Mouse (Mus musculus) forebrain, embryonic 14.5 days (tissue): ENCODE results near the gene Ophn1. TPM values are rescaled to one million over a fixed set of nuclear protein-coding genes. Genes with fewer than 3 reads are reported as not detected.

Experiments
- ATAC-seq: fragments of 200-750 bp; cut with Nextera tagmentation; 2 replicates; pipeline ENCODE4 v1.8.0; 2017; ENCODE audit warnings: mild to moderate bottlenecking, moderate library complexity
- DNase-seq: peaks from one replicate; pipeline ENCODE4 v3.0.0-alpha.2; 2015; ENCODE audit warnings: low spot score
- H3K27ac ChIP-seq: fragments of 300-500 bp; sonication (generic); 2 replicates; pipeline ENCODE4 v1.5.1; 2014; ENCODE audit warnings: low read depth, mild to moderate bottlenecking, control low read depth, low read length, moderate library complexity
- H3K27me3 ChIP-seq: fragments of 300-500 bp; sonication (generic); replicated peaks from 2 replicates; pipeline ENCODE4 v1.6.1; 2014; ENCODE audit warnings: low read length, control low read depth, mixed read lengths; ENCODE audit not compliant: control insufficient read depth, insufficient read depth
- H3K36me3 ChIP-seq: fragments of 300-500 bp; sonication (generic); 2 replicates; pipeline ENCODE4 v1.6.1; 2014; ENCODE audit warnings: low read length, control low read depth; ENCODE audit not compliant: control insufficient read depth, insufficient read depth
- H3K4me1 ChIP-seq: fragments of 300-500 bp; sonication (generic); 2 replicates; pipeline ENCODE4 v1.6.1; 2014; ENCODE audit warnings: antibody characterized with exemption, low read length, control low read depth; ENCODE audit not compliant: control insufficient read depth, insufficient read depth
- H3K4me2 ChIP-seq: fragments of 300-500 bp; sonication (generic); 2 replicates; pipeline ENCODE4 v1.6.1; 2014; ENCODE audit warnings: mild to moderate bottlenecking, control low read depth, low read length
- H3K4me3 ChIP-seq: fragments of 300-500 bp; sonication (generic); 2 replicates; pipeline ENCODE4 v1.5.1; 2014; ENCODE audit warnings: low read depth, low read length, control low read depth
- H3K9ac ChIP-seq: fragments of 300-500 bp; sonication (generic); 2 replicates; pipeline ENCODE4 v1.6.1; 2014; ENCODE audit warnings: mild to moderate bottlenecking, low read length, control low read depth, moderate library complexity
- H3K9me3 ChIP-seq: fragments of 300-500 bp; sonication (generic); replicated peaks from 2 replicates; pipeline ENCODE4 v1.6.1; 2016; ENCODE audit warnings: low read length, control low read depth, mixed read lengths; ENCODE audit not compliant: control insufficient read depth
- WGBS: fragments of 180-500 bp; shearing (Covaris S2); extraction: QIAGEN DNeasy Blood & Tissue Kit; methylation state at CpG from one replicate; pipeline ENCODE4 v1.1.7; 2014; 5-methylcytosine and 5-hydroxymethylcytosine counted together
- microRNA-seq: library from miRNA; unstranded; fragments of <30 nt; microRNA quantifications from one replicate; pipeline ENCODE4, GENCODE M21; 2016
- polyA plus RNA-seq: library from polyadenylated mRNA; unstranded; fragments of >200 nt; fragmentation: Nextera tagmentation; extraction: Ambion mirVana; gene quantifications from 2 replicates; pipeline ENCODE4 v1.2.1, GENCODE M21; 2014

The Ophn1 gene
- polyA plus RNA-seq, 1 experiment from 2014 or later: 24.5 TPM

- H3K4me1 ChIP-seq: no peaks in the 10 kb centered on the region
- no peaks in the 10 kb centered on the region for H3K36me3 ChIP-seq
- no peak overlapping the region for H3K4me3 ChIP-seq
- H3K9me3 ChIP-seq: no peaks in the 10 kb centered on the region
- no peaks in the 10 kb centered on the region for H3K27me3 ChIP-seq
- 4% methylated on average over 2 of the region's 2 CpGs for WGBS
- DNase-seq (peak; percentile 64), ATAC-seq (no peak)
- H3K4me2 ChIP-seq: no peak overlapping the region
- no peak overlapping the region for H3K27ac ChIP-seq
- H3K9ac ChIP-seq: no peak overlapping the region
These were observed 272.0 kb downstream of the Ophn1 start for GRCm38 (mm10) chrX:98618865-98619264.

GRCm38 (mm10) chrX:98617426-98617825 lies 273.4 kb downstream of the Ophn1 start:
- no peak for DNase-seq

GRCm38 (mm10) chrX:98574201-98574600 lies 316.6 kb downstream of the Ophn1 start:
- ATAC-seq (no peak), DNase-seq (no peak)
- Histone ChIP-seq H3K27me3 (no peaks in the 10 kb centered on the region), H3K4me2 (no peak overlapping the region), H3K36me3 (no peaks in the 10 kb centered on the region), H3K27ac (no peak overlapping the region), H3K9me3 (no peaks in the 10 kb centered on the region), H3K4me1 (no peaks in the 10 kb centered on the region), H3K9ac (no peak overlapping the region), H3K4me3 (no peak overlapping the region)

More at GRCm38 (mm10) chrX:98617426-98617825, 273.4 kb downstream of the Ophn1 start:
- WGBS: 72% methylated on average over 4 of the region's 4 CpGs
- H3K27me3 ChIP-seq: no peaks in the 10 kb centered on the region
- no peaks in the 10 kb centered on the region for H3K4me1 ChIP-seq
- no peak overlapping the region for H3K4me2 ChIP-seq
- H3K27ac ChIP-seq: no peak overlapping the region
- no peaks in the 10 kb centered on the region for H3K36me3 ChIP-seq
- no peaks in the 10 kb centered on the region for H3K9me3 ChIP-seq
- no peak overlapping the region for H3K4me3 ChIP-seq
- ATAC-seq: no peak
- H3K9ac ChIP-seq: no peak overlapping the region

GRCm38 (mm10) chrX:98546458-98546857 lies 344.4 kb downstream of the Ophn1 start:
- Histone ChIP-seq H3K36me3 (no peaks in the 10 kb centered on the region), H3K27me3 (no peaks in the 10 kb centered on the region), H3K4me2 (no peak overlapping the region), H3K9me3 (no peaks in the 10 kb centered on the region), H3K4me1 (no peaks in the 10 kb centered on the region), H3K4me3 (no peak overlapping the region), H3K9ac (no peak overlapping the region), H3K27ac (no peak overlapping the region)
- ATAC-seq (no peak), DNase-seq (no peak)
- 93% methylated on average over 1 of the region's 1 CpGs for WGBS

GRCm38 (mm10) chrX:98515329-98515728 lies 375.5 kb downstream of the Ophn1 start:
- ATAC-seq (no peak), DNase-seq (no peak)
- Histone ChIP-seq H3K4me3 (no peak overlapping the region), H3K4me2 (no peak overlapping the region), H3K9me3 (no peaks in the 10 kb centered on the region), H3K36me3 (no peaks in the 10 kb centered on the region), H3K27me3 (no peaks in the 10 kb centered on the region), H3K9ac (no peak overlapping the region), H3K4me1 (no peaks in the 10 kb centered on the region), H3K27ac (no peak overlapping the region)
- 82% methylated on average over 2 of the region's 2 CpGs for WGBS

GRCm38 (mm10) chrX:98514359-98514904 lies 376.4 kb downstream of the Ophn1 start:
- no peak overlapping the region for H3K9ac ChIP-seq
- no peak for DNase-seq
- no peak overlapping the region for H3K4me3 ChIP-seq
- no peak overlapping the region for H3K27ac ChIP-seq
- no peak overlapping the region for H3K4me2 ChIP-seq
- ATAC-seq: no peak
- H3K36me3 ChIP-seq: no peaks in the 10 kb centered on the region
- 66% methylated on average over 3 of the region's 3 CpGs for WGBS
- no peaks in the 10 kb centered on the region for H3K4me1 ChIP-seq
- no peaks in the 10 kb centered on the region for H3K27me3 ChIP-seq
- no peaks in the 10 kb centered on the region for H3K9me3 ChIP-seq

Small RNA genes within 50 kb of the gene (microRNA-seq; reads per million reads assigned to microRNA genes)
- gene Gm27554: not detected

Other genes with a start within 250 kb of the Ophn1 start
- gene Yipf6, start 45.3 kb upstream of the Ophn1 start, polyA plus RNA-seq: 13.2 and 15.7 TPM in 2 replicates
- gene Stard8, start 112.2 kb upstream of the Ophn1 start, polyA plus RNA-seq: 2.7 and 3.1 TPM in 2 replicates
- 44.4 and 46.5 TPM in 2 replicates for gene Efnb1, start 245.1 kb upstream of the Ophn1 start, polyA plus RNA-seq